Mouse (Mus musculus) C3H10T1/2 (cell line): ENCODE results near the gene Calb2. TPM values are rescaled to one million over a fixed set of nuclear protein-coding genes. Genes with fewer than 3 reads are reported as not detected.

Experiments
- polyA plus RNA-seq, 2 experiments: library from polyadenylated mRNA; unstranded; fragments of >200 nt; fragmentation: generic; extraction: Trizol; gene quantifications; one replicate each; pipeline ENCODE4 v1.2.1; 2012; ENCODE audit warnings: missing spikeins in 2 of 2

The Calb2 gene
- not detected for polyA plus RNA-seq

DNA sequence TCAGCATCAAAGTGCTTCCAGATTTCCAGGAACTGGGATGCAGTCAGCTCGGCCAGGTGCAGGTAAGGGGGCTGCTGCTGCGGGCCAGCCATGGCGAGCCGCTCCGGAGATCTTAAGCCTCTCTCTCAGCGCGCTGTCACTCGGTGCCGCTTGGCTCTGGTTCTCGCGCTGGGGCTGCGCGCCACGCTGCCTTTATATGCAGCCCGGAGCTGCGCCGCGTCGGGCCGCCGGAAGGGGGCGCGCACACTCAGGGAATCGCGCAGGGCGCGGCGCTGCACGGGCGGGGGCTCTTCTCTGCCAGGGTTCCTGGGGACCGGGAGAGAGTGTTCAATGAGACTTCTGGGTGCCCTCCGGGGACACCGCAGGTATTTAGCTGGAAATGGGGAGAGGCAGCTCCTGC, at the start of gene Calb2:
Gene Calb2 (minus strand): TSS at position 165 of the 400 bp plus-strand sequence.

GRCm38 (mm10) chr8:110215365-110215764, 47.4 kb upstream of the Calb2 start, which contains the start of gene Cmtr2:
Gene Cmtr2 (plus strand): TSS chr8:110215665.

DNA sequence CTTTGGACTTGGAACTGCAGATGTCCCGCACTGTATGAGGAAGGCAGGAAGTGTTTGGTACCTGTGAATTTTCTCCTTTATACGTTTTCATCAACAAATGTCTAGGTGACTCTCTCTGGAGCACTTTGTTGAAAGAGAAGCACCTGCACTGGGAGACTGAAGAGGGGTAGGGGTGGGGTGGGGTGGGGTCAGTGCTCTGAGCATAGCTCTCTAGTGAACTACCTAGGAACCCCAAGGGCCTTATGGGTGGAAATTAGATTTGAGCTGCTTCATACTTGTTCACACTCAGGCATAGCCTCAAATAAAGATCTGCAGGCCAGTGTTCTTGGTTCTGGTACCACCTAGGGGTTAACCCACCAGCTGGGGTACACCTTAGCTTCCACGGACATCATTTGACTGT, 65.4 kb downstream of the Calb2 start, which contains the start of gene Gm17720:
Gene Gm17720 (minus strand): TSS at position 101 of the 400 bp plus-strand sequence.

GRCm38 (mm10) chr8:110100907-110101306, 67.1 kb downstream of the Calb2 start, which contains the start of gene Gm21964:
Gene Gm21964 (plus strand): TSS chr8:110101207.

Other genes with a start within 250 kb of the Calb2 start
- under 1 TPM in 1 of 2 experiments, not detected in 1; 0.04 TPM for gene Marveld3, start 206.0 kb downstream of the Calb2 start, polyA plus RNA-seq
- gene Tat, start 177.8 kb downstream of the Calb2 start, polyA plus RNA-seq: not detected
- under 1 TPM; 0.05 to 0.11 TPM for gene Chst4, start 128.5 kb downstream of the Calb2 start, polyA plus RNA-seq
- gene Zfp612, start 88.5 kb downstream of the Calb2 start, polyA plus RNA-seq: not detected
- gene Gm21964, start 67.0 kb downstream of the Calb2 start, polyA plus RNA-seq: not detected
- not detected for gene Gm17720, start 65.5 kb downstream of the Calb2 start, polyA plus RNA-seq
- 1 to 10 TPM in 1 of 2 experiments, under 1 TPM in 1; 0.19 to 1.3 TPM for gene Cmtr2, start 47.5 kb upstream of the Calb2 start, polyA plus RNA-seq
- under 1 TPM in 1 of 2 experiments, not detected in 1; 0.01 TPM for gene Hydin, start 98.8 kb upstream of the Calb2 start, polyA plus RNA-seq